Mouse (Mus musculus): ENCODE measurements at regions not wholly inside any gene's neighbourhood (a gene's known extent, or its start where the extent isn't known, plus 50 kb on each side); places are given as distances from the start of the nearest gene placed in this dataset.

- no peak for DNase-seq (ENCODE audit: low spot score in 2 of 2)
These were observed 595.2 kb upstream of the Akr1e1 start for GRCm38 (mm10) chr13:5204143-5204542.

DNA sequence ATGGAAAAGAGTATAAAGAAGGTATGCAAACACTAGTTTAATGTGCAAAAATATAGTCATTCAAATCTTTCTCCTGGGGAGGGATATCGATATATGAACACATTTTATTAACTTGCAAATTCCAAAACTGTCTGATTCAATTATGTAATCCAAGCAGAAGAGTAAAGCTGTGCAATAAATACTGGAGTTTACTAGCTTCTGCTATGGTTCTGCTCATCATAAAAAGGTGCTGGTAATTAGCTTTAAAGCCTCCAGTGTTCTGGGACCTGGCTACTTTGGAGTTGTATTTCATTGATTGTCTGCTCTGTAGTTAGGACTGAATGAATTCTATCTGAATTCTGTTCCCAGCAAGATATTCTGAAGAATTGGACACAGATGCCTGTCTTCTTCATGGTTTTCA is 602.7 kb upstream of the Akr1e1 start:
- no peak for DNase-seq (ENCODE audit: low spot score in 2 of 2)

DNA sequence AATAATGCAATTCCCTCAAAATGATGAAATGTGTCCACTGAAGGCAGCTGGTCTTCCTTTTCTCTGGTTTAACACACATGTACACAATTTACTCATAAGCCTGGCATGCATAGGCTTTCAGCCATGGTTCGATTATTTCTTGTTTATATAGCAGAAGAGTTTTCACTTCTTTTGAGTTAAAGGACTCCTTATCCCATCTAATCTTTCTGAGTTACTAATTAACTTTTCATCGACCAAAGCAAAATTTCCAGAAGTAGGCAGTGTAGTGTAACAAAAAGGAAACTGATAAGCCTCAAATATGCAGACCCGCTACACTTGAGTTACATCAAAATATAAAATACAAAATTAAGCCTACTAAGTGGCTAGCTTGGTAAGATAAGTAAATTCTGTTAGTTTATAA is 620.5 kb upstream of the Akr1e1 start:
- no peak for DNase-seq (ENCODE audit: low spot score in 2 of 2)

DNA sequence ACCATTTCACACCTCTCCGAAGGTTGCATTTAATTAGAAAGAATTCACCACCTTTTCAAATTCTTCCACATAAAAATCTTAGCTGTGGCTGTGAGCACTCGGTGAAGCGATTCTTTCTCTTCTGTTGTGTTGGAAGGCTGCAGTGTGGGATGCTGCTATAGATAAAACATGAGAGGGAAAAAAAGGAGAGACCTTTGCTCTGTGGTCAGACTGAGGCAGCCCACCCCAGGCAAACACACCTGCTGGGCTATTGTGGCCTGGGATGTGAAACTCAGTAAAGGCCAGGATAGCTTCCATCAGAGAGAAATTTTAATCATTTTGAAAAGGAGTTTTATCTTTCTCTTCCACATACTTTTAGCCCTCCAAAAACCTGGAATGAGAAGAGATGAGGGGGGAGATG is 625.3 kb upstream of the Akr1e1 start:
- no peak for DNase-seq (ENCODE audit: low spot score in 2 of 2)

DNA sequence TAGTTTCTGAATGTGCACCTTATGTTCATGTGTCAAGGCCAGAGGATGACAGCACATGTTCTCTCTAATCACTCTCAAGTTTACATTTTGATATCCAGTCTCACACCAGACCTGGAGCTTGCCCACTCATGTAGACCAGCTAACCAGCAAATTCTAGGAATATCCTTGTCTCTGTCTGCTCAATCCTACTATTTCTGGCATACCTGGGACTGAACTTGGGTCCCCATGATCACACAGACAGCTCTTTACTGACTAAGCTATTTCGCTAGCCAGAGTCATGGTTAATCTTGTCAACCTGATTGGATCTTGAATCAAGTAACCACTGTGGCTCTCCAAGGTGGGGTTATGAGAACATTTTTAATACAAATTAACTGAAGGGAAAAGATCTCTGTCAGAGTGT is 625.9 kb upstream of the Klf6 start:
- no peak for DNase-seq (ENCODE audit: low spot score in 2 of 2)

DNA sequence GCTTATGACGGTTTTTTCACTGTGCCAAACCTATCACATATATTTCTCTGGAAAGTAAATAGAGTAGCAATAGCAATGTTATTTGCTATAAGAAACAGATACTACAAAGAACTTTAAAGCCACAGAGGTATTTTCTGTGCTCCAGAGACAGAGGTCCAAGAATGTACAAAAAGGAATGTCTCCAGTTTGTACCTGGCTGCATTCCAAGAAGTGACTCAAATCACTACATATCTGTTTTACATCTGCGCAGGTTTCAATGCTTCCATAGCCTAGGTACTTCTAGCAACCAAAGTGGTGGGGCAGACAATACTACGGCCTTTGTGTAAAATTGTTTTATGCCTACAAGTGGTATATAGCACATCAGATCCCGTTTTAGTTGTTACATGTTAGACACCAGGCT is 620.7 kb upstream of the Klf6 start:
- no peak for DNase-seq (ENCODE audit: low spot score in 2 of 2)

GRCm38 (mm10) chr13:5242782-5243181 is 618.5 kb upstream of the Klf6 start:
- no peak for DNase-seq (ENCODE audit: low spot score in 2 of 2)

- DNase-seq (ENCODE audit: low spot score in 2 of 2) = no peak
These were observed 612.5 kb upstream of the Klf6 start for GRCm38 (mm10) chr13:5248671-5249391.

DNA sequence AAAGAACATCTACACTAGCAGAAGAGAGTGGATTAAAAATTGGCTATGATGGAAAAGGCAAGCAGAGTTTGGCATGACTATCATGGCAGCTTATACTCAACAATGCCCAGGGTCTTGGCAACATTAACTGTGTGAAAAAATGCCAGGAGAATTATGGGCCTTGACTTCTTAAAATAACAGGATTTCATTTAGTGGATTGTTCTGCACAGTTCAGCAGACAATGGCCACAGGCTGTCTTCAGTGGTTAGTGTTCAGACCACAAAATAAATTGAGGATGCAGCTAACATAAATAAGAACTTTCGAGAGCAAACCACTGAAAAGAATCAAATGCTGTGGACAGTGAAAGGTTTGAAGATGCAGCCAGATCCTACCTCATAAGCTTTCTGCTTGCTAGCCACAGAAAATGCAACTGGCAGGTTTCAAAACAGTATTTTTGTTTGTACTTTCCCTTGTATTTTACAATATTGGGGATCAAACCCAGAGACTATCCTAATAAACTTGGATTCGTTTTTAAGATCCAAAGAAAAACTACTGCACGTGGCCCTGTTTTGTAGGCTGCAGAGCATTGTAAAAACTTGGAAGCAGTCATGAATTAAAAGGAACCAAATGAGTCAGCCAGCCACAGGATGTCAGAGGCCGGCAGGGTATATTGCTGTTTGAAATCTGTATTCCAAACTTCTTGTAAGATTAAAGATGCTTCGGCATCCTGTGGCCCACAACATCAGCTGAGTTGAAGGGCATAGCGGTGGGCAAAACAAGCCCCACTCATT is 603.2 kb upstream of the Klf6 start:
- peak in 1 of 2 experiments; percentile 12 for DNase-seq (ENCODE audit: low spot score in 2 of 2)

- no peak for DNase-seq (ENCODE audit: low spot score in 2 of 2)
These were observed 601.5 kb upstream of the Klf6 start for GRCm38 (mm10) chr13:5259760-5260159.

DNA sequence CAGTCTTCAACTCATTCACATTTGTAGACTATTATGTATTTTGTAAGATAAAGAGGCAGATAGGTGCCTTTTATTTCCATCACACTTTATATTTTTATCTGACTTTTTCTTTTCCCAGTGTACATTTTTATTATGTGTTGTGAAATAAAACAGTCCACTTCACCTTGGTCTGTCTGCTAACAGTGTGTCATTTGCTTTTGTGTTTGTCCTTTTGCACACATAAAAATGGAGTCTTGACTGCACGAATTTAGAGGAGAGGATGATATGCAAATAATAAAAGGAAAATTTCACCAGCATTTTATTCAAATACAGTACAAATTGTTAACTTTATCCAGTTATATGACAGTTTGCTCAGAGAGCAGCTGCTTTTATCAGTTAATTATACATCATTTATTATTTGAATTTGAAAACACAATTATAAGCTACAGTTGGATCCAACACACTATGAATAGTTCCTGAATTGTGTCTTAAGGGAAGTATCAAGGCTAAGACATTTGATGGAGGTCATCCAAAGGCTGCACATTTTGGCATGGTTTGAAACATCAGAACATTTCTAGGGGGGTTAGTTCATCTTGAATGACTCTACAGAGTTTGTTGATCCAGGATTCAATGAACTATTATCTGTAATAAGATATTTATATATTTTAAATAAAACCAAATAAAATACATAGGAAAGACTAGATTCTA is 588.6 kb upstream of the Klf6 start:
- DNase-seq (ENCODE audit: low spot score in 2 of 2) = no peak

DNA sequence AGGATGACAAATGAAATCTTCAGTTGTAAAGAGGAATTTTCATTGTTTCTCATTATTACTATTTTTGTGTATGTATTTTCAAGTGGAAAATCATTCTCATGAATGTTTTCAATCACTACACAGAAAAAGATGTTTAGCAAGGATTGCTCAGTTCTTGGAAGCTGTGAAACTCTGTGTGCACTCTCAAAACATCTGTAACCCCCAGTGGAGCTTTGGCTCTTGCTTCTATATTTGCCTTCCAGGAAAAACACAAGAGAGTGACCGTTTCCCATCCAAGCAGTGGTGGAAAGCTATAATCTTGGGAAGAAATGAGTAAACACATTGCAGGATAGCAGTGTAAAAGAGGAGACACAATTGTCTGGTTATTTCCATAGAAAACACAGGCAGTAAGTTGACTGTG is 584.7 kb upstream of the Klf6 start:
- no peak for DNase-seq (ENCODE audit: low spot score in 2 of 2)

DNA sequence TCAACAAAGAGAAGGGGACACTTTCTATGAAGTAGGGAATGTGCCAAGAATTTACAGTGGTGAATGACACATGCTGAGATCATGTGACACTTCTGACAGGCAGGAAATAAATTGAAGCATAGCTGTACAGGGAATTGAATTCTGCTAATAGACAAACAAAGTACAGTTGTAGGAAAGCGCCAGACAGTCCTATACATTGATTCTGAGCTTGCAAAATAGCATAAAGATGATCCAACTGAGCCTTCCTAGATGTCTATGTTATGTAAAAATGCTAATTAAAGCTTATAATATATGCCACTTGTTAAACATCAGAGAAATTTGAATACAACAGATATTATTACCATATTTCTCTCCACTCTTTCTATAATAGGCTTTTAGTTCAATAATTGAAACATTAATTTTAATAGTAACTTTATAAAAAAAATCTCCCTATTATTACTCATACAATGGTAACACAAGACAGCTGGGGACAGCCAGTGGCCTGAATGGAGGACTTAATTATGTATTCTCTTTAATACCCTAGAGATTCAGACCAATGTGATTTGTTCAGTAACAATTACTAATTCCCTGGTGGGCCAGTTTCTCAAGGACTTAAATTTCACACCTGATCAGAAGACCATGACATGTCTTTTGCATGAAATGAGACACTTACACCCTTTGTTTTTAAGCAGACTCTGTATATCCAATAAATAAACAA is 571.4 kb upstream of the Klf6 start:
- no peak for DNase-seq (ENCODE audit: low spot score in 2 of 2)

GRCm38 (mm10) chr13:5302141-5302540 is 559.1 kb upstream of the Klf6 start:
- no peak for DNase-seq (ENCODE audit: low spot score in 2 of 2)

DNA sequence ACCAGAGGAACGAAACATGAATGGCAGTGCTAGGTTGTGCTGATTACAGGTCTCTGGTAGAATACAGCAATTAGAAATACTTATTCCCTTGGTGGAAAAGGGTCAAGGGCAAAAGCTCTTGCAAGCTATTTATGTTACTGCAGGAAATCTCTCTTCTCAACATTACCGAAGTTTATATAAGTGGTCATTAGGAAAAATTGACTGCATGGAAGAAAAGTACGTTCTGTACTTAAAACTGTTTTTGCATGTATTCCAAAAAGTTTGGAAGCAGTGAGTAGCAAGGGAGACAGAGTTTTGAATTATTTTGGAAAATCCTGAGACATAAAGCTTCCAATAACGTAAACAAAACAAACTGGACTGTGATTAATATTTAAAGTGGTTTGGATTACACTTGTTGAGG is 554.6 kb upstream of the Klf6 start:
- no peak for DNase-seq (ENCODE audit: low spot score in 2 of 2)

DNA sequence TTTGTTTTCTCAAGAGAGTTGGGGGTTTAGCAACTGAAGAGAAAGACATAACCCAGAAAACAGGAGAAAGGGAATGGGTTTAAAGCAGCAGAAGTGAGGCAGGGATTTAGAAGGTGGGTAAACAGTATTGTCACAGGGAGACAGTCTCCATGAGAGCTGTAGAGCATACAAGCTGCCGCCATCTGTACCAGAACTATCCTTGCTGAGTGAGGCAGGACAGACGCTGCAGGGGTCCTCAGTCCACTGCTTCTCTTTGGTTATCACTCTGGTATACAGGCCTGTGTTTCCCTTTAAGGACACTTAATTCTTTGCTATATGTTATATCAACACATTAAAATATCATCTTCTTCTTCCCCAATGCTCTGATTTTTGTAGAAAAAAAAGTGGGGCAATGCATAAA is 548.0 kb upstream of the Klf6 start:
- DNase-seq (ENCODE audit: low spot score in 2 of 2) = no peak

GRCm38 (mm10) chr13:5315011-5315410 is 546.3 kb upstream of the Klf6 start:
- no peak for DNase-seq (ENCODE audit: low spot score in 2 of 2)

DNA sequence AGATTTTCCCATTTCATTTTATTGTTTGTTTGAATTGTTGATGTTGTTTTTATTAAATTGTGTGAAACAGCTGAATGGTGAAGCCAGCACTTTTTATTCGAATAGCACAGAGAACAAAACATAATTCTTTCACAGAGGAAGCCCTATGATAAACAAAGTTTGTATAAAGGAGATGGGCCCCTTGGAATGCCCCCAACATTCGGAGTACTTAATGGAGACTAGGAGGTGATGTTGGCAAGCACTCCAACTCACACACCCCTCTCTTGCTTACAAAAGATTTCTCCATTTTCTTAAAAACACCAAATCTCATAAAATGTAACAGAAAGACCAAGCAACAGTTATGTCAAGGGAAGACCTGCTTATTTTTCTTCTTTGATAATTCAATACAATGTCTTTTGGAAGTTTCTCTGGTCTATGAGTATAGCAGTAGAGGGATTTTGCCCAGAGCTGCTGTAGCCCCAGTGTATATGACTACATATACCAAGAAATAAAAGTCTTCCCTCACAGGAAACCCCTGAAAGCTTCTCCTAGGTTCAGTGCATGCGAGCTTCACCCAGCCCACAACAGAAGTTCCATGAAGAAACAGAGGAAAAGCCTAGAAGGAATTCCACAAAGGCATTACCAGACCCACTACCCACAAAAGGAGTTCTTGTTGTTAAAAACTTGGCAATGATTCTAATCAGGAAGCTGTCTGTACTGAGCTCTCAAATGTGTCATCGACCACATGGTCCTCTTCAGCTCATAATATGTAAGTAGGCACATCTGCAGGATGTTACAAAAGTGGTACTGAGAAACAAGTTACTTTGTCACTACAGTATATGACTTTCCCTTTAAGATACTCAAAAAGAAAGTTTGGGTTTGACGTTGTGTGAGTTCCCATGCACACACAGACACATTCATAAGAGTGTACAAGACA is 543.1 kb upstream of the Klf6 start:
- DNase-seq (ENCODE audit: low spot score in 2 of 2) = no peak

DNA sequence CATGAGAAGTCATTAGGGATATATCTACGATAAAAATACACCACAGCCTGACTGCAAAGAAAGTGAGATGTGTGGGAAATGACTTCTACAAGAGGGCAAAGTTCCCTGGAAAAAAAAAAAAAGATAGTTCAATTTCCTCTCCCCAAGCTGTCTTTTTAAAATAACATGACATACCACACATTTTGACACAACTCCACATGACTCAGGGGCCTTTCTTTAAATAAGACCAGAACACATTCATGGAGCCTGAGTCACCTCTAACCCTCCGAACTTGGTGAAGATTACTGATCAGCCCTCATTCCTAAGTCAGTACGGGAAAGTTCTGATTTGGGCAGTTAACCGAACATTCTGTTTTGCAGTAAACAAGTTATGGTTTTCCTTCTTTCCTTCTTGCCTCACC is 515.6 kb upstream of the Klf6 start:
- DNase-seq (ENCODE audit: low spot score in 2 of 2) = no peak
